Mouse (Mus musculus) hindbrain, embryonic 16.5 days (tissue): ENCODE measurements at regions not wholly inside any gene's neighbourhood (a gene's known extent, or its start where the extent isn't known, plus 50 kb on each side); places are given as distances from the start of the nearest gene placed in this dataset.

Experiments used
- ATAC-seq: fragments of 200-750 bp; cut with Nextera tagmentation; 2 replicates; pipeline ENCODE4 v1.8.0; 2017; ENCODE audit warnings: moderate TSS enrichment, moderate library complexity
- H3K27ac ChIP-seq: fragments of 300-500 bp; sonication (generic); 2 replicates; pipeline ENCODE4 v1.5.1; 2014; ENCODE audit warnings: low read depth, mild to moderate bottlenecking, control low read depth, low read length, moderate library complexity
- H3K27me3 ChIP-seq: fragments of 300-500 bp; sonication (generic); replicated peaks from 2 replicates; pipeline ENCODE4 v1.6.1; 2014; ENCODE audit warnings: low read length; ENCODE audit not compliant: control insufficient read depth, insufficient read depth
- H3K36me3 ChIP-seq: fragments of 300-500 bp; sonication (generic); 2 replicates; pipeline ENCODE4 v1.6.1; 2014; ENCODE audit warnings: mild to moderate bottlenecking, low read length, moderate library complexity, mixed read lengths; ENCODE audit not compliant: control insufficient read depth, insufficient read depth
- H3K4me1 ChIP-seq: fragments of 300-500 bp; sonication (generic); 2 replicates; pipeline ENCODE4 v1.6.1; 2014; ENCODE audit warnings: low read depth, low read length; ENCODE audit not compliant: control insufficient read depth, insufficient read depth
- H3K4me2 ChIP-seq: fragments of 300-500 bp; sonication (generic); 2 replicates; pipeline ENCODE4 v1.6.1; 2014; ENCODE audit warnings: mild to moderate bottlenecking, low read length, control low read depth, moderate library complexity
- H3K4me3 ChIP-seq: fragments of 300-500 bp; sonication (generic); 2 replicates; pipeline ENCODE4 v1.5.1; 2014; ENCODE audit warnings: mild to moderate bottlenecking, low read length, control low read depth, moderate library complexity
- H3K9ac ChIP-seq: fragments of 300-500 bp; sonication (generic); 2 replicates; pipeline ENCODE4 v1.6.1; 2014; ENCODE audit warnings: low read depth, mild to moderate bottlenecking, control low read depth, low read length, moderate library complexity
- H3K9me3 ChIP-seq: fragments of 300-500 bp; sonication (generic); 2 replicates; pipeline ENCODE4 v1.6.1; 2014; ENCODE audit warnings: mild to moderate bottlenecking, low read length, moderate library complexity; ENCODE audit not compliant: control insufficient read depth
- whole genome bisulfite sequencing: fragments of 180-500 bp; shearing (Covaris S2); extraction: QIAGEN DNeasy Blood & Tissue Kit; methylation state at CpG from one replicate; pipeline ENCODE4 v1.1.7; 2014; 5-methylcytosine and 5-hydroxymethylcytosine counted together

GRCm38 (mm10) chr6:140368354-140369069 lies 55.3 kb upstream of the Plekha5 start:
- Histone ChIP-seq H3K4me1 (no peaks in the 10 kb centered on the region), H3K9me3 (no peaks in the 10 kb centered on the region; the same call in 1 of the 2 replicates), H3K4me2 (no peak overlapping the region), H3K27ac (no peak overlapping the region), H3K4me3 (no peak overlapping the region), H3K27me3 (no peaks in the 10 kb centered on the region), H3K9ac (no peak overlapping the region), H3K36me3 (no peaks in the 10 kb centered on the region)
- no peak for ATAC-seq
- WGBS, result 82% methylated on average over 8 of the region's 8 CpGs

GRCm38 (mm10) chr6:140367303-140367702 lies 56.6 kb upstream of the Plekha5 start:
- ATAC-seq, result no peak
- no peak overlapping the region for H3K4me2 ChIP-seq
- 84% methylated on average over 6 of the region's 6 CpGs for WGBS
- H3K27me3 ChIP-seq, result no peaks in the 10 kb centered on the region
- H3K27ac ChIP-seq, result no peak overlapping the region
- H3K4me1 ChIP-seq, result no peaks in the 10 kb centered on the region
- H3K9me3 ChIP-seq, result no peaks in the 10 kb centered on the region; the same call in 1 of the 2 replicates
- no peaks in the 10 kb centered on the region for H3K36me3 ChIP-seq
- H3K4me3 ChIP-seq, result no peak overlapping the region
- H3K9ac ChIP-seq, result no peak overlapping the region

- no peak for ATAC-seq
- no peak overlapping the region for H3K27ac ChIP-seq
- 51% methylated on average over 3 of the region's 3 CpGs for WGBS
- H3K4me1 ChIP-seq, result no peaks in the 10 kb centered on the region
- H3K9ac ChIP-seq, result no peak overlapping the region
- no peaks in the 10 kb centered on the region for H3K27me3 ChIP-seq
- no peak overlapping the region for H3K4me3 ChIP-seq
- H3K9me3 ChIP-seq, result no peaks in the 10 kb centered on the region; the same call in 1 of the 2 replicates
- H3K36me3 ChIP-seq, result no peaks in the 10 kb centered on the region
- H3K4me2 ChIP-seq, result no peak overlapping the region
These were observed 57.1 kb upstream of the Plekha5 start for GRCm38 (mm10) chr6:140366791-140367190.

- no peak overlapping the region for H3K9ac ChIP-seq
- H3K4me3 ChIP-seq, result no peak overlapping the region
- H3K27ac ChIP-seq, result no peak overlapping the region
- H3K4me1 ChIP-seq, result no peaks in the 10 kb centered on the region
- H3K4me2 ChIP-seq, result no peak overlapping the region
- no peaks in the 10 kb centered on the region for H3K27me3 ChIP-seq
- H3K36me3 ChIP-seq, result no peaks in the 10 kb centered on the region
- no peak for ATAC-seq
- no peaks in the 10 kb centered on the region; the same call in 1 of the 2 replicates for H3K9me3 ChIP-seq
- WGBS, result 54% methylated on average over 4 of the region's 4 CpGs
These were observed 62.9 kb upstream of the Plekha5 start for GRCm38 (mm10) chr6:140360996-140361395.

- H3K4me2 ChIP-seq, result no peak overlapping the region
- no peak overlapping the region for H3K9ac ChIP-seq
- H3K27me3 ChIP-seq, result no peaks in the 10 kb centered on the region
- WGBS, result 81% methylated on average over 2 of the region's 2 CpGs
- no peaks in the 10 kb centered on the region for H3K36me3 ChIP-seq
- H3K9me3 ChIP-seq, result no peaks in the 10 kb centered on the region
- no peak for ATAC-seq
- no peak overlapping the region for H3K4me3 ChIP-seq
- no peaks in the 10 kb centered on the region for H3K4me1 ChIP-seq
- no peak overlapping the region for H3K27ac ChIP-seq
These were observed 66.0 kb upstream of the Plekha5 start for GRCm38 (mm10) chr6:140357901-140358300.

- 88% methylated on average over 8 of the region's 8 CpGs for WGBS
- Histone ChIP-seq H3K9ac (no peak overlapping the region), H3K36me3 (no peaks in the 10 kb centered on the region), H3K4me3 (no peak overlapping the region), H3K9me3 (no peaks in the 10 kb centered on the region), H3K27me3 (no peaks in the 10 kb centered on the region), H3K4me1 (no peaks in the 10 kb centered on the region), H3K27ac (no peak overlapping the region), H3K4me2 (no peak overlapping the region)
- no peak for ATAC-seq
These were observed 66.6 kb upstream of the Plekha5 start for GRCm38 (mm10) chr6:140357300-140357699.

- H3K9me3 ChIP-seq, result no peaks in the 10 kb centered on the region
- no peaks in the 10 kb centered on the region for H3K4me1 ChIP-seq
- H3K4me3 ChIP-seq, result no peak overlapping the region
- H3K9ac ChIP-seq, result no peak overlapping the region
- ATAC-seq, result no peak
- H3K4me2 ChIP-seq, result no peak overlapping the region
- H3K27ac ChIP-seq, result no peak overlapping the region
- no peaks in the 10 kb centered on the region for H3K27me3 ChIP-seq
- H3K36me3 ChIP-seq, result no peaks in the 10 kb centered on the region
- WGBS, result 87% methylated on average over 6 of the region's 6 CpGs
These were observed 69.8 kb upstream of the Plekha5 start for GRCm38 (mm10) chr6:140354082-140354481.

- H3K9me3 ChIP-seq, result no peaks in the 10 kb centered on the region
- ATAC-seq, result no peak
- H3K4me3 ChIP-seq, result no peak overlapping the region
- no peak overlapping the region for H3K4me2 ChIP-seq
- WGBS, result 87% methylated on average over 6 of the region's 6 CpGs
- no peak overlapping the region for H3K27ac ChIP-seq
- H3K27me3 ChIP-seq, result no peaks in the 10 kb centered on the region
- H3K9ac ChIP-seq, result no peak overlapping the region
- no peaks in the 10 kb centered on the region for H3K36me3 ChIP-seq
- no peaks in the 10 kb centered on the region for H3K4me1 ChIP-seq
These were observed 70.2 kb upstream of the Plekha5 start for GRCm38 (mm10) chr6:140353610-140354009.

- H3K4me3 ChIP-seq, result no peak overlapping the region
- no peak overlapping the region for H3K27ac ChIP-seq
- no peaks in the 10 kb centered on the region for H3K27me3 ChIP-seq
- no peaks in the 10 kb centered on the region for H3K36me3 ChIP-seq
- 62% methylated on average over 4 of the region's 6 CpGs for WGBS
- H3K4me1 ChIP-seq, result no peaks in the 10 kb centered on the region
- ATAC-seq, result no peak
- H3K9ac ChIP-seq, result no peak overlapping the region
- H3K9me3 ChIP-seq, result no peaks in the 10 kb centered on the region
- H3K4me2 ChIP-seq, result no peak overlapping the region
These were observed 72.3 kb upstream of the Plekha5 start for GRCm38 (mm10) chr6:140351365-140352095.
